Mouse (Mus musculus): ENCODE data around the gene Cx3cr1.
"Not testable (repeated sequence)": the region's sequence is repeated elsewhere in the genome, so short reads cannot be mapped to it uniquely, and the experiment has no call there.

Gene Cx3cr1

GRCm38 (mm10) chr9:120069779-120070178 lies at the start of gene Cx3cr1:
Gene Cx3cr1, minus strand, starts transcription at chr9:120069879.
- DNase-seq (ENCODE audit: low spot score) = no peak

GRCm38 (mm10) chr9:120118212-120118611 lies 48.5 kb upstream of the Cx3cr1 start:
- no peak for DNase-seq (ENCODE audit: low spot score)

GRCm38 (mm10) chr9:120116184-120116624 lies 46.5 kb upstream of the Cx3cr1 start:
- DNase-seq (ENCODE audit: low spot score) = no peak

GRCm38 (mm10) chr9:120115580-120115979 lies 45.9 kb upstream of the Cx3cr1 start:
- no peak for DNase-seq (ENCODE audit: low spot score)

- no peak for DNase-seq (ENCODE audit: low spot score)
These were observed 45.1 kb upstream of the Cx3cr1 start for GRCm38 (mm10) chr9:120114789-120115151.

- DNase-seq (ENCODE audit: low spot score) = no peak
These were observed 44.5 kb upstream of the Cx3cr1 start for GRCm38 (mm10) chr9:120114051-120114788.

- DNase-seq (ENCODE audit: low spot score) = no peak
These were observed 43.8 kb upstream of the Cx3cr1 start for GRCm38 (mm10) chr9:120113456-120113855.

- DNase-seq (ENCODE audit: low spot score) = no peak
These were observed 42.8 kb upstream of the Cx3cr1 start for GRCm38 (mm10) chr9:120112472-120112871.

- DNase-seq (ENCODE audit: low spot score) = no peak
These were observed 41.7 kb upstream of the Cx3cr1 start for GRCm38 (mm10) chr9:120111156-120111945.

- peak; percentile 93 for DNase-seq (ENCODE audit: low spot score)
These were observed 40.7 kb upstream of the Cx3cr1 start, which contains the start of gene Slc25a38 for GRCm38 (mm10) chr9:120110211-120111018. Gene Slc25a38, plus strand, starts transcription at chr9:120110374.

- not testable (repeated sequence) for DNase-seq (ENCODE audit: low spot score)
These were observed 39.3 kb upstream of the Cx3cr1 start for GRCm38 (mm10) chr9:120108953-120109352.

- no peak for DNase-seq (ENCODE audit: low spot score)
These were observed 31.5 kb upstream of the Cx3cr1 start for GRCm38 (mm10) chr9:120101165-120101564.

- no peak for DNase-seq (ENCODE audit: low spot score)
These were observed 29.6 kb upstream of the Cx3cr1 start for GRCm38 (mm10) chr9:120099304-120099703.

GRCm38 (mm10) chr9:120098682-120099081 lies 29.0 kb upstream of the Cx3cr1 start:
- DNase-seq (ENCODE audit: low spot score) = peak; percentile 48

- DNase-seq (ENCODE audit: low spot score) = peak; percentile 29
These were observed 26.2 kb upstream of the Cx3cr1 start for GRCm38 (mm10) chr9:120095886-120096285.

GRCm38 (mm10) chr9:120093701-120094100 lies 24.0 kb upstream of the Cx3cr1 start:
- no peak for DNase-seq (ENCODE audit: low spot score)

GRCm38 (mm10) chr9:120091696-120092238 lies 22.1 kb upstream of the Cx3cr1 start, which contains the start of gene Ccr8:
Gene Ccr8, plus strand, starts transcription at chr9:120092114.
- DNase-seq (ENCODE audit: low spot score) = no peak

- no peak for DNase-seq (ENCODE audit: low spot score)
These were observed 21.4 kb upstream of the Cx3cr1 start for GRCm38 (mm10) chr9:120091086-120091485.

- no peak for DNase-seq (ENCODE audit: low spot score)
These were observed 19.4 kb upstream of the Cx3cr1 start for GRCm38 (mm10) chr9:120089125-120089524.

GRCm38 (mm10) chr9:120084406-120084805 lies 14.7 kb upstream of the Cx3cr1 start:
- peak; percentile 43 for DNase-seq (ENCODE audit: low spot score)

- no peak for DNase-seq (ENCODE audit: low spot score)
These were observed 13.6 kb upstream of the Cx3cr1 start for GRCm38 (mm10) chr9:120083158-120083894.
